Mouse (Mus musculus): ENCODE results near the gene Dgki. TPM values are rescaled to one million over a fixed set of nuclear protein-coding genes. Genes with fewer than 3 reads are reported as not detected.

The Dgki gene
- polyA plus RNA-seq, 1 experiment from 2014 or later = 1.0 TPM

GRCm38 (mm10) chr6:37147431-37148022 is 152.5 kb downstream of the Dgki start:
- no peak overlapping the region for H3K9ac ChIP-seq (replicated peaks; ENCODE audit: low read depth, low read length)
- no peak overlapping the region for H3K27ac ChIP-seq (ENCODE audit: low read length)
- no peak overlapping the region for H3K4me3 ChIP-seq (ENCODE audit: low read depth, low read length)
- no peak overlapping the region for H3K4me2 ChIP-seq (replicated peaks; ENCODE audit: low read depth, low read length)
- H3K27me3 ChIP-seq (ENCODE audit: control insufficient read depth, insufficient read depth, low read length) = no peaks in the 10 kb centered on the region
- no peaks in the 10 kb centered on the region for H3K36me3 ChIP-seq (ENCODE audit: control insufficient read depth, insufficient read depth, low read length)
- peaks cover 11% of the 10 kb centered on the region; the same call in 1 of the 2 replicates for H3K4me1 ChIP-seq (ENCODE audit: control insufficient read depth, insufficient read depth, low read length)
- WGBS = 92% methylated on average over 4 of the region's 4 CpGs
- no peaks in the 10 kb centered on the region for H3K9me3 ChIP-seq (ENCODE audit: control insufficient read depth, low read depth, low read length)
- ATAC-seq (ENCODE audit: insufficient number of reproducible peaks, insufficient read depth, low FRiP score, low read depth) = no peak

DNA sequence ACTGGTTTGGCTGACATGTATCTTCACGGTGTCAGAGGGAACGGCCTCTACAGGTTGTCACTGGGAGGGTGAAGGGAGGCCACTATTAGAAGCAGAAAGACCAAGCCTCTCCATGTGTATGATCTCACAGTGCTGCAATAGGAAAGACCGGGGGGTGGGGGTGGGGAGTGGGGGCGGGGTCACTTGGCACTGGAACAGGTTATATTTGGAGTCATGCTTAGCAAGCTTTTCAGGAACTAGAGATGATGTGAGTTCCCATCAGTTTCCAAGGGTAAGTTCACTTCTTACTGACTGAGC is 156.2 kb downstream of the Dgki start:
- WGBS = 29% methylated on average over 4 of the region's 4 CpGs
- H3K9me3 ChIP-seq (ENCODE audit: control insufficient read depth, low read depth, low read length) = no peaks in the 10 kb centered on the region
- no peak overlapping the region; the same call in 1 of the 2 replicates for H3K27ac ChIP-seq (ENCODE audit: low read length)
- H3K9ac ChIP-seq (replicated peaks; ENCODE audit: low read depth, low read length) = no peak overlapping the region
- H3K4me2 ChIP-seq (replicated peaks; ENCODE audit: low read depth, low read length) = no peak overlapping the region
- no peaks in the 10 kb centered on the region for H3K27me3 ChIP-seq (ENCODE audit: control insufficient read depth, insufficient read depth, low read length)
- no peaks in the 10 kb centered on the region for H3K36me3 ChIP-seq (ENCODE audit: control insufficient read depth, insufficient read depth, low read length)
- peaks cover 11% of the 10 kb centered on the region; the same call in 1 of the 2 replicates for H3K4me1 ChIP-seq (ENCODE audit: control insufficient read depth, insufficient read depth, low read length)
- ATAC-seq (ENCODE audit: insufficient number of reproducible peaks, insufficient read depth, low FRiP score, low read depth) = no peak
- H3K4me3 ChIP-seq (ENCODE audit: low read depth, low read length) = no peak overlapping the region

GRCm38 (mm10) chr6:37142991-37143866 is 156.8 kb downstream of the Dgki start:
- Histone ChIP-seq H3K36me3 (ENCODE audit: control insufficient read depth, insufficient read depth, low read length) (no peaks in the 10 kb centered on the region), H3K27ac (ENCODE audit: low read length) (no peak overlapping the region; the same call in 1 of the 2 replicates), H3K9me3 (ENCODE audit: control insufficient read depth, low read depth, low read length) (no peaks in the 10 kb centered on the region), H3K27me3 (ENCODE audit: control insufficient read depth, insufficient read depth, low read length) (no peaks in the 10 kb centered on the region), H3K9ac (replicated peaks; ENCODE audit: low read depth, low read length) (no peak overlapping the region), H3K4me1 (ENCODE audit: control insufficient read depth, insufficient read depth, low read length) (peaks cover 11% of the 10 kb centered on the region; the same call in 1 of the 2 replicates), H3K4me2 (replicated peaks; ENCODE audit: low read depth, low read length) (no peak overlapping the region), H3K4me3 (ENCODE audit: low read depth, low read length) (no peak overlapping the region)
- 77% methylated on average over 11 of the region's 11 CpGs for WGBS
- ATAC-seq (ENCODE audit: insufficient number of reproducible peaks, insufficient read depth, low FRiP score, low read depth) = no peak

DNA sequence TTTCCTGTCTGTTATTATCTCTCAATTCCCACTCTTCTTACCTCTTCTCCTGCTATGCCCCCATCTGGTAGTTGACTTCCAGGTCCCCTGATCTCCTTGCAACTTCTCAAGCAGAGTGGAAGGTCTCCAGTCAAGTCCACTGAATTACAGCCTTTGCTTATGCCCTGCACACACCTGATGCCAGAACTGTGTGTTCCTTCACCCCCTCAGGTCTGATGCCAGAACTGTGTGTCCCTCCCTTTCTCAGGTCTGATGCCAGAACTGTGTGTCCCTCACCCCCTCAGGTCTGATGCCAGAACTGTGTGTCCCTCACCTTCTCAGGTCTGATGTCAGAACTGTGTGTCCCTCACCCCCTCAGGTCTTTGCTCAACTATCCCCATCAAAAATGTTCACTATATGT is 161.2 kb downstream of the Dgki start:
- Histone ChIP-seq H3K36me3 (ENCODE audit: control insufficient read depth, insufficient read depth, low read length) (no peaks in the 10 kb centered on the region), H3K4me2 (replicated peaks; ENCODE audit: low read depth, low read length) (no peak overlapping the region), H3K4me1 (ENCODE audit: control insufficient read depth, insufficient read depth, low read length) (peaks cover 9% of the 10 kb centered on the region; the same call in 1 of the 2 replicates), H3K9ac (replicated peaks; ENCODE audit: low read depth, low read length) (no peak overlapping the region), H3K27ac (ENCODE audit: low read length) (no peak overlapping the region), H3K9me3 (ENCODE audit: control insufficient read depth, low read depth, low read length) (no peaks in the 10 kb centered on the region), H3K4me3 (ENCODE audit: low read depth, low read length) (no peak overlapping the region), H3K27me3 (ENCODE audit: control insufficient read depth, insufficient read depth, low read length) (no peaks in the 10 kb centered on the region)
- ATAC-seq (ENCODE audit: insufficient number of reproducible peaks, insufficient read depth, low FRiP score, low read depth) = no peak

- WGBS = 89% methylated on average over 4 of the region's 4 CpGs
- Histone ChIP-seq H3K9me3 (ENCODE audit: control insufficient read depth, low read depth, low read length) (no peaks in the 10 kb centered on the region), H3K4me1 (ENCODE audit: control insufficient read depth, insufficient read depth, low read length) (no peaks in the 10 kb centered on the region), H3K4me2 (replicated peaks; ENCODE audit: low read depth, low read length) (no peak overlapping the region), H3K4me3 (ENCODE audit: low read depth, low read length) (no peak overlapping the region), H3K9ac (replicated peaks; ENCODE audit: low read depth, low read length) (no peak overlapping the region), H3K27ac (ENCODE audit: low read length) (no peak overlapping the region), H3K27me3 (ENCODE audit: control insufficient read depth, insufficient read depth, low read length) (no peaks in the 10 kb centered on the region), H3K36me3 (ENCODE audit: control insufficient read depth, insufficient read depth, low read length) (no peaks in the 10 kb centered on the region)
- no peak for ATAC-seq (ENCODE audit: insufficient number of reproducible peaks, insufficient read depth, low FRiP score, low read depth)
Measured at GRCm38 (mm10) chr6:37131257-37131656, 168.7 kb downstream of the Dgki start.

DNA sequence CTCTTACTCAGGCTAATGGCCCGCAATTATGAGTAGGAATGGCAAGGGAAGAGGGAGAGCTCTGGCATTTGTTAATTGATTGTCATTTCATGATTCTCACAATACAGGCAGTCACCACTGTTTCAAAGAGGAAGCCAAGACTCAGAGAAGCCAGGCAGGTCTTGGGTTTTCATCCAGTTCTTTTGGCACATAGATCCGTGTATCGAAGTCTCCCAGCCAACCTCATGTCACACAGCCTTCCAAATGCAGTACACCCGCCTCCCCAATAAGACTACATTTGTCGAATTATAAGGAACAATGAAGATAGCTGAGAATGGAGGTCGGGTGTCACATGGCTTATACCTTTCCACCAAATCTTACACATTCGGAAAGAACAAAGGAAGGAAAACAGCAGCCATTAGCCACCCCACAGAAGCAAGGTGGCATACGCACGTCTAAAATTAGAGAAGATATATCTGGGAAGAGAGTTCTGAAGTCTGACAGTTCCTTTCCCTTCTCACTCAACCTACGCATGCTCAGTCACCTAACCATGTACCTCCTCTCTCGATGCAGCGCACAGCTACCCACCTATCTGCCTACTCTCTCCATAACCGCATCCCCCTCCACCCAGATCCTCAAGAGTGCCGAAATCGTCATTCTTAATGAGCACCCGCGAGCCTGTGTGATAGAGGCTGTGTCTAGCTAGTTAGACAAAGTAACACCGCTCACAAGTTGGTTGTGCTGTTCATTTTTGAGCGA is 179.4 kb downstream of the Dgki start:
- Histone ChIP-seq H3K9ac (replicated peaks; ENCODE audit: low read depth, low read length) (no peak overlapping the region), H3K4me2 (replicated peaks; ENCODE audit: low read depth, low read length) (no peak overlapping the region), H3K4me3 (ENCODE audit: low read depth, low read length) (no peak overlapping the region), H3K36me3 (ENCODE audit: control insufficient read depth, insufficient read depth, low read length) (no peaks in the 10 kb centered on the region), H3K4me1 (ENCODE audit: control insufficient read depth, insufficient read depth, low read length) (no peaks in the 10 kb centered on the region), H3K27ac (ENCODE audit: low read length) (no peak overlapping the region), H3K27me3 (ENCODE audit: control insufficient read depth, insufficient read depth, low read length) (no peaks in the 10 kb centered on the region), H3K9me3 (ENCODE audit: control insufficient read depth, low read depth, low read length) (no peaks in the 10 kb centered on the region)
- WGBS = 86% methylated on average over 19 of the region's 19 CpGs
- ATAC-seq (ENCODE audit: insufficient number of reproducible peaks, insufficient read depth, low FRiP score, low read depth) = no peak

- Histone ChIP-seq H3K4me3 (ENCODE audit: low read depth, low read length) (no peak overlapping the region), H3K27ac (ENCODE audit: low read length) (no peak overlapping the region), H3K4me2 (replicated peaks; ENCODE audit: low read depth, low read length) (no peak overlapping the region), H3K9ac (replicated peaks; ENCODE audit: low read depth, low read length) (no peak overlapping the region), H3K4me1 (ENCODE audit: control insufficient read depth, insufficient read depth, low read length) (no peaks in the 10 kb centered on the region), H3K9me3 (ENCODE audit: control insufficient read depth, low read depth, low read length) (no peaks in the 10 kb centered on the region), H3K36me3 (ENCODE audit: control insufficient read depth, insufficient read depth, low read length) (no peaks in the 10 kb centered on the region), H3K27me3 (ENCODE audit: control insufficient read depth, insufficient read depth, low read length) (no peaks in the 10 kb centered on the region)
- ATAC-seq (ENCODE audit: insufficient number of reproducible peaks, insufficient read depth, low FRiP score, low read depth) = no peak
- 67% methylated on average over 3 of the region's 3 CpGs for WGBS
Measured at GRCm38 (mm10) chr6:37119205-37119604, 180.8 kb downstream of the Dgki start.

DNA sequence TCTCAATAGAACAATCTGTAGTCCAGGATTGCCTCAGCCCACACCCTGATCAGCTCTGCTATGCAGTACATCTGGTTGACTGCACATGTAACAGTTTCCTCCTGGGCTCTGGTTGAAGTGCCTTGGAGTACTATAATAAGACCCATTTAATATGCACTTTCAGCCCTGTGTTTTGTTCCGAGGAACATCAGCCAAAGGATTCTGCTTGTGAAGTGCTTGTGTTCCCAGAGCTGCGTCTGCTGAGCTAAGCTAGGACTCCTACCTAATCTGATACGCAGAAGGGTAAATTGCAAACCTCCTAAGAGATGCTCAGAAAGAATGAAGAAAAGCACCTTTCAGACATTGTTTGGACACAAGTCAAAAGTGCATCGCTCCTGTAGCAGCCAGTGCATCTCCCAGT is 186.9 kb downstream of the Dgki start:
- no peaks in the 10 kb centered on the region for H3K36me3 ChIP-seq (ENCODE audit: control insufficient read depth, insufficient read depth, low read length)
- no peaks in the 10 kb centered on the region for H3K9me3 ChIP-seq (ENCODE audit: control insufficient read depth, low read depth, low read length)
- 90% methylated on average over 4 of the region's 4 CpGs for WGBS
- no peak overlapping the region for H3K4me2 ChIP-seq (replicated peaks; ENCODE audit: low read depth, low read length)
- H3K4me3 ChIP-seq (ENCODE audit: low read depth, low read length) = no peak overlapping the region
- H3K4me1 ChIP-seq (ENCODE audit: control insufficient read depth, insufficient read depth, low read length) = no peaks in the 10 kb centered on the region
- ATAC-seq (ENCODE audit: insufficient number of reproducible peaks, insufficient read depth, low FRiP score, low read depth) = no peak
- no peak overlapping the region for H3K27ac ChIP-seq (ENCODE audit: low read length)
- no peak overlapping the region for H3K9ac ChIP-seq (replicated peaks; ENCODE audit: low read depth, low read length)
- H3K27me3 ChIP-seq (ENCODE audit: control insufficient read depth, insufficient read depth, low read length) = no peaks in the 10 kb centered on the region

All from stomach, embryonic 14.5 days (tissue).